Mouse (Mus musculus) cerebellum, adult 11 months (tissue): ENCODE results near the gene Zfp385a.

ENCODE experiments used
- DNase-seq: peaks from one replicate; pipeline ENCODE4 v3.0.0; 2022

The Zfp385a gene

GRCm38 (mm10) chr15:103339961-103340337 is at the start of gene Zfp385a:
Gene Zfp385a (minus strand): TSS chr15:103340093.
- no peak for DNase-seq

GRCm38 (mm10) chr15:103388556-103389145 is 48.8 kb upstream of the Zfp385a start:
- no peak for DNase-seq

DNA sequence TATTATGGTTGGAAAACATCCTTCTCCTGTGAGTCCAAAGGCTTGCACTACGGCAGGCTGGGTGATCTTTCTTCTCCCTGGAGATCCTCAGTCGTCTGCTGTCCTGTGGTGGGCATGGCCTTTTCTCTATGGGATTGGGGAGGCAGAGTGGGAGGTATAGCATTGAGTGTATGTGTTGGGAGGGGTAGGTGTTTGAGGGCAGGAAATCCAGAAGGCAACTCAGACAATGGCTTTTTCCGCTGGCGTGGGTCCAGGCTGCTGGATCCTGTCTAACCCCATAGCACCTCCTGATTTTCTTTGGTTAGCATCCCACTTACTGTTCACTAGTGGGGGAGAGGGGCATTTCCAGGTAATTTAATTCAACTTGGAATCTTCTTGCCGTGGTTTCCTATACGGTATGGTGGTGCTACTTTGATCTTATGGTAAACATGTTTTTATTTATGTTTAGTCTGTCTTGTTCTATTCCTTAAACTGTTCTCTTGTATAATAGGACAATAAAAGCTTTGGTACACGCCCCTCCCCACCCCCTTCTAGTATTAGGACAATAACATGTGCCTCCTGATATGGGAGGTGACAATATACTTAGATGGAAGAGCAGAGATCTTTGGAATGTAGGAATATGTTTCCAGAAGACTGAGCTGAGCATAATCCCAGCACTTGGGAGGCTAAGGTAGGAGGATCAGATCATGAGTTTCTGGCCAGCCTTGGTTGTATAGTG is 44.0 kb upstream of the Zfp385a start:
- DNase-seq: no peak

DNA sequence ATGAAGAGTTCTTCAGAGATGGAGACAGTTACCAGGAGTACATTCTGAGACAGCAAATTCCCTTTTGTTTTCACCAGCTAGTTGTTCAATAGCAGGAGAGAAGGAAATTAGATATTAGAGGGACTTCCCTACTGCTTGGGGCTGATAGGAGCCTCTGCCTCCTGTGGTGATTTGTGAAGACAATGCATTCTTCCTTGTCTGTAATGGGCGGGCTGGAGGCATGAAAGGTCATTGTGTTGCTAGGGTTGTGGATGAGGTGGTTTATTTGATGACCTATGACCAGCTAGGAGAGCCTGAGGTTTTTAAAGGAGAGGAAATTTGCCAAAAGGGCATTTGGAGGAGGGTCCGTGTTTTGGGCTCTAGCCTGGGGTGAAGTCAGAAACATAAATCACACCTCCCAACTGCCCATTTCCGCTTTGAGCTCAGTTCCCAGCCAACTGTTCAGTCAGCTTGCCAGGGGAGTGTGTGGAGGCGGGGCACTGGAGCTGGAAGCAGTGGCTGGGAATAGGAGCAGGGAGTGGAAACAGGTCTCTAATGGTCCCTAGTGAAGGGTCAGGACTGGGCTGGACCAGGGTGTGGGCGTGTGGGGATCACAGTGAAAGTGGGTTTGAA is 43.0 kb upstream of the Zfp385a start:
- no peak for DNase-seq

DNA sequence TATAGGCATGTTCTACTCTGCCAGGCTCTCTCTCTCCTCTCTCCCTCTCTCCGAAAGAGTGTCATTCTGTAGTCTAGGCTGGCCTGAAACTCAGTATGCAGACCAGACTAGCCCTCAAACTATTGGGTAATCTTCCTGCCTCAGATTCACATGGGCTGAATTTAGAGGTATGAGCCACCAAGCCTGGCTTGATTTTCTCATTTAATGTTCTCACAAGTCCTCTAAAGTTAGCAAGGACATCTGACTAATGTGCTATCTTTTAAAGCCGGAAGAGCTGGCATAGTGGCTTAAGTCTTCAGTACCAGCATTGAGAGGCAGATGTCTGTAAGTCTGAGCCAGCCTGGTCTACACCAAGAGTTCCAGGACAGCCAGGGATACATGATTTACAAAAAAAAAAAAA is 42.2 kb upstream of the Zfp385a start:
- DNase-seq: no peak

DNA sequence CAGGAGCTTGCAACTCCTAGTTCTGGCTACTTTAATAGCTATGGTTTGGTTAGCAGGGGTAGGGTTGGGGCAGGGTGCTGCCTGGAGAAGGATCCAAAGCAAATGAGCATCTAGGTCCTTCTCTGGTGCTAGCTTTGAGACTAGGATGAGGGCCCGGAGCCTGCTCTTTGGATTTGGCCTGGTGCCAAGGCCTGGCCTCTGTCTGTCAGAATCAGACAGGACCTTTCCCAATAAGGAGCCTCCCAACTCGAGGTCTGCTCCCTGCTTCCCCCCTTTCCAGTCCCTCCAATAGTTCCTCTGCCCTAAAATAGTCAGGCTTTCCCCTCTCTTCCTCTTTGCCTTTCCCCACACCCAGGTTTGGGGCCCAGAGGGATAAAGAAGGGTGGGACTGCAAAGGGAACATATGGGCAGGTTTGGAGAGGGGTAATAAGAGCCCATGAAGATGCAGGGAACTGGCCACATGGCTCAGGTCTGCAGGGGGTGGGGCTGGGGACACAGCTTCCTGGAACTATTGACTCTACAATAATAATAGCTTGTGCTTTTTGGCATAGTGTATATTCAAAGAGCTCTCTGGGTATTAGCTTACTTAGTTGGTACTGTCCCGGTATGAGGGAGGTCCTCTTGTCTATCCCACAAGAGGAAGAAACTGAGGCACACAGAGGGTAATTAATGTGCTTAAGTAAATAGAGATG is 38.9 kb upstream of the Zfp385a start:
- DNase-seq: no peak

DNA sequence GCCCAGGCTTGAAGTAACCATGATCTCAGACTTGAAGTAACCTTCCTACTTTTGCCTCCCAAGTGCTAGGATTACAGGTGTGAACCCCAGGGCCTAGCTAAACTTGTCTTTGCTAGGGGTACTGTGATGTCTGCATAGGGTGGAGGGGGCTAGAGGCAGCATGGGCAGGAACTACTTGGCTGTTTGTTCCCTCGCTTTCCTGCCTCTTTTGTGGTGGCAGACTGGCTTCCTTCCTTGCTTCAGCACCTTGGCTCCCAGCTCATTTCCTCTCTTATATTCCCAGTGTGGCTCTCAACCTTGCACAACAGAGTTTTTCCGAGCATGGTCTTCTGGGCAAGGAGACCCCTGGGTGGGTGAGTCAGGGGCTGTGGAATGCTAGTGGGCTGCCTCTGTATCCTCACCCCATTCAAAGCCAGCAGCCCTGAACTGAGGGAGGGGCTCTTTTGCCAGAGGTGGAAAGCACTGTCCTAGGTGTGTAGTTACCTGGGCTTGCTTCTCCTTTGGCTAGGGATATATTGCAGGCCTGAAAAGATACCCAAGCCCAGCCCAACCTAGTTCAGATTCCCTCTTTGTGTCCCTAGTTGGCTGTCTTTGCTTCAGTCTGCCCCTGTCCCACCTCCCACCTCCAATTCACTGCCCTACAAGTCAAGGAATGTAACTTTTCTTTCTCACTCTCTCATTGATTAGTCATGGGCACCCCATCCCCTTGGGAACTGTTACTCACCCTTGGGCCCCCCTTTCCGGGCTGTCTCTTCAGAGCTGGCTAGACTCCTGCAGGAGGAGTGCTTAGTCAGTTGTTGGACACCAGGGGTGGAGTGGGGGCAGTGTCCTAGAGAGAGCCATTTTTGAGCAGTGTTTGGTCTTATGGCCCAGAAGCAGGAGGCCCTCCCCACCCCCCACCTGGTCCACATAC is 38.1 kb upstream of the Zfp385a start:
- no peak for DNase-seq

GRCm38 (mm10) chr15:103376837-103377269 is 37.0 kb upstream of the Zfp385a start:
- DNase-seq: no peak

DNA sequence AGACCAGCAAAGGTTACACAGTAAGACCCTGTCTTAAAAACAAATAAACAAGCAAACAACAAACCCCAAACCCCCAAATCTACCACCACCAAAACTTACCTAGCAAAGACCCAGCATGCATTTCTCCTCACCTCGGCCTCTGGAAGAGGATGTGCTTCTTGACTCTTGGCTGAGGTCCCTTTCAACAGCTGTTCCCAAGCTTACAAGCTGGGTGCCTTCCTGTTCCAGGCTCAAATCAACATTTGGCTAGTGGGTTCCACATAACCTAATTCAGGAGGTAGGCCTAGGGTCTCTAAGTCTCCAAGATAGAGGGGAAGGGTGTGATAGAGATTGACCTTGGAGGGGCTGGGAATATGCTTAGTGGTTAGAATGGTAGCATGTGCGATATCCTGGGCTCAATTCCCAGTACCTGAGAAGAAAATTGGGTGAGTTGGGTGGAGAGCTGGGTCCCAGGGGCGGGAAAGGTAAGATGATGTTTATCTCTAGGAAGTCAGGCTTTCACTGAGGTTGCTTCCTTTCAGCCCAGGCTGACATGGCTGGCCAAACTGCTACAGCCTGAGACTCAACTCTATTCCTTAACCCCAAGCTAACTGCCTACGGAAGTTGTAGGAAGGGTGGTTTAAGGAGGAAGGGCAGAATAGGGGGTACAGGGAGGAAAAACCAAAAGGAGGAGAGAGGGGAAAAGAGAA is 35.4 kb upstream of the Zfp385a start:
- no peak for DNase-seq

GRCm38 (mm10) chr15:103372461-103372860 is 32.6 kb upstream of the Zfp385a start:
- no peak for DNase-seq

DNA sequence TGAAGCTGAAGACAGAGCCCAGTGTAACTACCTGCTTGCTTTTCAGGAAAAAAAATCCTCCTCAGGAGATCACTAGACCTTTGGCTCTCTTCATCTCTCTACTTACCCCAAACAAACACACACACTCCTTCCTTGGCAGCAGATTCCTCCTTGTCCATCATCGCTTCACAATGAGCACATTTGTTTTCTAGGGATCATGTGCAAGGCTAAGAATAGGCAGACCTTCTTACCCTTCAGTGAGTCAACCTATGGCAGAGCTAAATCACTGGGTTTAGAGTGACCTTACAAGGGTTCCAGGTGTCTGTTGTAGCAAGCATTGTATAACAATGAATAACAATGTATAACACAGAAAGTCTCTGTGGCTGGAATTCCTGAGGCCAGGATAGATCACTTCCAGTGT is 31.8 kb upstream of the Zfp385a start:
- DNase-seq: no peak

- DNase-seq: no peak
Measured at GRCm38 (mm10) chr15:103371208-103371607, 31.3 kb upstream of the Zfp385a start.

DNA sequence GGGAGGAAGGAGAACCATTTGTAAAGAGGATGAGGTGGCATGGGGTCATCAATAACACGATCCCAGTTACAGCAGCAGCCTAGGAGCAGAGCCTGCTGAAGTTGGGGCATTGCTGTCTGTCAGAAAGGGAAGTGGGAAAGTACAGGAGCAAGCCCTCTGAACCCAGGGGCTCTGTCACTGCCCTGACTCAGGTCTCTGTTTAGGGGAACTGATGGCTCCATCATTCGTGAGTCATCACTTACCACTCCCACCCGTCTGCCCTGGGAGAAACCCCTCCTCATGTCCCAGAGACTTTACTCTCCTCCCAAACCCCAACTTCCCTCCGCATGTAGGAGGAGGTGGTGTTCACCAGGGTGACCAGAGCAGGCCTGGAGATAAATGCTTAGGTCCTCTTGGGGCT is 30.6 kb upstream of the Zfp385a start:
- DNase-seq: no peak

DNA sequence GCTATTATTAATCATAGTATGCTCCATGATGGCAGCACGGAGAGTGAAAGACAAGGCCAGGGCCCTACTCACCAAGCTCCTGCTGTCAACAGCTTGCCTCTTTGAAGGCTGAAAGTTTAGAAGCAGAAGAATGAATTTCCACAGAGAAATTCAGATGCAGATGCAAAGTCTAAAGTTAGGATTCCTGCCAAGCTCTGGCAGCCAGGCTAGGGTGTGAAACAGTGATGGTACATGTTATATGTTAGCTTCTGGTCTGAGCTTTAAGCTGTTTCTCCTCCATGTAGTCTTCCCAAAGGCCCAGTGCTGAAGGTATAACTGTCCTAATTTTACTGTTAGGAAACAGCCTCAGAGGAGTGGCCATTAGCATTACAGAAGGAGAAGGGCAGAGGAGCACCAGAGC is 29.2 kb upstream of the Zfp385a start:
- no peak for DNase-seq

DNA sequence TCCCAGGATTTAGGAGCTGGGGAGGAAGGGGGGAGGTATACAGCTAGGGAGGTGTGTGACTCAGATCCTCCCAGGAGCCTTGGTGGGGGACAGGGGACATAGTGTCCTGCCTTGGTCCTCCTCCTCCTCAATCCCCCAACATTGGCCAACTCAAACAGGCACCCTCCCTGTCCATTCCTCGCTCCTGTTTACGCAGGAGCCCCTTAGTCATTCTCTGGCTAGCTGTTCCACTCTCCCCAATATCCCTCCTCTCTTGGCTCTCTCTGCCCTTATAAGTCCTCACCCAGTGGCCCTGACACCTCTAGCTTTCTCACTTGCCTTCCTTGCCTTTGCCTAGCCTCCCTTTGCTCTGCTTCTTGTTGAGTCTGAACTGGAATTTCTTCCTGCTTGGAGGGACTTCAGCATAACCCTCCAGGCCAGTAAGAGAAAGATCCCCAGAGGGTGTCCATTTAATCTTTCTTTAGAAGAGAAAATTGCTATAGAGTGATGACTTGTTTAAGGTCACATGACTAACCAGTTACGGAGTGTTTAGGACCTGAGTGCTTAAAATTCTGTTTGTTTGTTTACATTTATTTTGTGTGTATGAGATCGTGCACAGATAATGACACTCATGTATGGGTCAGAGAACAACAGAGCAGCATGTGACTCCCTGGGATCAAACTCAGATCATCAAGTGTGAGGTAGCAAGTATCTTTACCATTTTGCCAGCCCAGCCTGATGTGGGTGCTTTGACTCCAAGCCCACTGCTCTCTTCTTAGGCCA is 28.5 kb upstream of the Zfp385a start:
- no peak for DNase-seq

DNA sequence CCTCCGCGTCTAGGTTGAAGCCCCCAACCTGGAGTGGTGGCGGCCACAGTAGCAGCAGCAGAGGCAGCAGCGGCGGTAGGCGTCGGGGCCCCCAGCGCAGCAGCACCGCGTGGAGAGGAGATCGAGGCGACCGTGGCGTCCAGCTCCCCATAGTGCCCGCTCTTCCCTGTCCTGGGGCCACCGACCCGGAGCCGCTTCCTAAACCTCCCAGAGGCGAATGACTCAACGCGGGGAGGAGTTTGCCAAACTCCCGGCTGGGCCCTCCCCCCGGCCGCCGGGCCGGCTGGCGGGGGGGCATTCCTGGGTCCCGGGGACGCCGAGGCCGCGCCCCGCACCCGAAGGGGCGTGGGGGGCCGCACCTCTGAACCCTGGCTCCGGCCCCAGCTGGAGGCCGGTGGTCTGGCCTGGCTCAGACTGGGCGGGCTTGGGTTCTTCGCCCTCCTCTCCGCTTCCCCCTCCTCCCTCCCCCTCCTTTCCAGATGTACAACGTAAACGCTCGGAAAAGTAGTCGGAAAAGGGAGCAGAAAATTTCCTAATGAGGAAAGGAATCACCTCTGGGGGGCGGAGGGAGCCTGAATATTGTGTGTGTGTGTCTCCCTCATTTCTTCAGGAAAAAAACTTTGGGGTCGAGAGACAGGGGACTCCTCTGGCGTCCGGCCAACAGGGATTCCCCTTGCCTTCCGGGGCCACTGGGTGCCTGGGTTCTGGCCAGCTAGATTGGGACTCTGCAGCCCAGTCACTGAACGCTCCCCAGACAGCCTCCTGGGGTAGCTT is 26.7 kb upstream of the Zfp385a start, which contains the start of gene Itga5:
Itga5 (minus strand) TSS at position 388 of the 774 bp plus-strand sequence.
- no peak for DNase-seq

- DNase-seq: no peak
Measured at GRCm38 (mm10) chr15:103365471-103366375, 25.8 kb upstream of the Zfp385a start.

- DNase-seq: no peak
Measured at GRCm38 (mm10) chr15:103364761-103365160, 24.9 kb upstream of the Zfp385a start.

GRCm38 (mm10) chr15:103363809-103364208 is 23.9 kb upstream of the Zfp385a start:
- no peak for DNase-seq
